Mouse (Mus musculus): ENCODE results near the gene Slc52a3. TPM values are rescaled to one million over a fixed set of nuclear protein-coding genes. Genes with fewer than 3 reads are reported as not detected.
A peak's percentile ranks its signal among the peaks of the same experiment; 100 is the strongest.

The Slc52a3 gene
- polyA plus RNA-seq, 1 experiment from 2014 or later = 1.0 TPM

GRCm38 (mm10) chr2:151961284-151962196, 34.8 kb upstream of the Slc52a3 start:
- no peak for ATAC-seq (replicated peaks; ENCODE audit: low FRiP score)
- no peak overlapping the region for H3K27ac ChIP-seq (ENCODE audit: low read depth, low read length)
- no peak for DNase-seq (ENCODE audit: low spot score)
- WGBS = 49% methylated on average over 9 of the region's 9 CpGs
- H3K36me3 ChIP-seq (ENCODE audit: control insufficient read depth, insufficient read depth, low read length) = no peaks in the 10 kb centered on the region
- no peak overlapping the region for H3K9ac ChIP-seq (ENCODE audit: low read length)
- peaks cover 13% of the 10 kb centered on the region for H3K4me1 ChIP-seq (replicated peaks; ENCODE audit: control insufficient read depth, insufficient read depth, low read length)
- H3K4me2 ChIP-seq (ENCODE audit: low read depth, low read length, severe bottlenecking) = no peak overlapping the region
- H3K4me3 ChIP-seq (ENCODE audit: low read depth, low read length) = no peak overlapping the region
- H3K27me3 ChIP-seq (ENCODE audit: control insufficient read depth, insufficient read depth, low read length) = no peaks in the 10 kb centered on the region
- no peaks in the 10 kb centered on the region for H3K9me3 ChIP-seq (ENCODE audit: control insufficient read depth, low read length)

DNA sequence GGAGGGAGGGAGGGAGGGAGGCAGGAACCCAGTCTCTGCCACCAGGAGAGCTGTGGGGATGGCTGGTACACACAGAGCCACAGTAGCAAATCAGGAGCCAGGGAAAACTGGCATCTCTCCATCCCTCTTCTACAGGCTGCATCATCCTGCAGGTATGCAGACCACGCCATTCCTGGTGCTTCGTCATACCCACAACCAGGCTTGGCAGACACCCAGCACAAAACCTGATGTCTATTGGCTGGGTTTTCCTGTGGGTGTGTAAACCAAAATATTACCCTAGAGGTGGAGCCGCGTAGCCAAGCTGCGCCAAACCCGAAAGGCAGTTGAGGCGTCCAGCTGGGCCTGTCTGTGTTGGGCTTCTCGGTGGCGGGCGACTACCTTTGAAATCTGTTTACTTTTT, 33.8 kb upstream of the Slc52a3 start:
- DNase-seq (ENCODE audit: low spot score) (no peak), ATAC-seq (replicated peaks; ENCODE audit: low FRiP score) (no peak)
- Histone ChIP-seq H3K27me3 (ENCODE audit: control insufficient read depth, insufficient read depth, low read length) (no peaks in the 10 kb centered on the region), H3K4me1 (replicated peaks; ENCODE audit: control insufficient read depth, insufficient read depth, low read length) (peaks cover 20% of the 10 kb centered on the region), H3K9me3 (ENCODE audit: control insufficient read depth, low read length) (no peaks in the 10 kb centered on the region), H3K27ac (ENCODE audit: low read depth, low read length) (no peak overlapping the region), H3K4me2 (ENCODE audit: low read depth, low read length, severe bottlenecking) (no peak overlapping the region), H3K36me3 (ENCODE audit: control insufficient read depth, insufficient read depth, low read length) (no peaks in the 10 kb centered on the region), H3K4me3 (ENCODE audit: low read depth, low read length) (no peak overlapping the region), H3K9ac (ENCODE audit: low read length) (no peak overlapping the region)
- WGBS = 61% methylated on average over 10 of the region's 10 CpGs

- H3K4me3 ChIP-seq (ENCODE audit: low read depth, low read length) = no peak overlapping the region
- DNase-seq (ENCODE audit: low spot score) = no peak
- no peaks in the 10 kb centered on the region for H3K36me3 ChIP-seq (ENCODE audit: control insufficient read depth, insufficient read depth, low read length)
- peaks cover 21% of the 10 kb centered on the region for H3K4me1 ChIP-seq (replicated peaks; ENCODE audit: control insufficient read depth, insufficient read depth, low read length)
- no peak overlapping the region for H3K27ac ChIP-seq (ENCODE audit: low read depth, low read length)
- no peak overlapping the region for H3K9ac ChIP-seq (ENCODE audit: low read length)
- H3K9me3 ChIP-seq (ENCODE audit: control insufficient read depth, low read length) = no peaks in the 10 kb centered on the region
- WGBS = 85% methylated on average over 5 of the region's 5 CpGs
- no peaks in the 10 kb centered on the region for H3K27me3 ChIP-seq (ENCODE audit: control insufficient read depth, insufficient read depth, low read length)
- no peak for ATAC-seq (replicated peaks; ENCODE audit: low FRiP score)
- H3K4me2 ChIP-seq (ENCODE audit: low read depth, low read length, severe bottlenecking) = no peak overlapping the region
These were observed 33.0 kb upstream of the Slc52a3 start for GRCm38 (mm10) chr2:151963319-151963718.

GRCm38 (mm10) chr2:151964052-151964451, 32.3 kb upstream of the Slc52a3 start:
- no peaks in the 10 kb centered on the region; the same call in 1 of the 2 replicates for H3K36me3 ChIP-seq (ENCODE audit: control insufficient read depth, insufficient read depth, low read length)
- no peak overlapping the region; the same call in 1 of the 2 replicates for H3K4me2 ChIP-seq (ENCODE audit: low read depth, low read length, severe bottlenecking)
- no peak overlapping the region for H3K9ac ChIP-seq (ENCODE audit: low read length)
- no peaks in the 10 kb centered on the region for H3K9me3 ChIP-seq (ENCODE audit: control insufficient read depth, low read length)
- WGBS = 3% methylated on average over 9 of the region's 9 CpGs
- ATAC-seq (replicated peaks; ENCODE audit: low FRiP score) (peak; percentile 10), DNase-seq (ENCODE audit: low spot score) (peak; percentile 62)
- peaks cover 21% of the 10 kb centered on the region for H3K4me1 ChIP-seq (replicated peaks; ENCODE audit: control insufficient read depth, insufficient read depth, low read length)
- no peak overlapping the region for H3K4me3 ChIP-seq (ENCODE audit: low read depth, low read length)
- H3K27me3 ChIP-seq (ENCODE audit: control insufficient read depth, insufficient read depth, low read length) = no peaks in the 10 kb centered on the region
- peak overlapping the region; percentile 9; the same call in 1 of the 2 replicates for H3K27ac ChIP-seq (ENCODE audit: low read depth, low read length)

DNA sequence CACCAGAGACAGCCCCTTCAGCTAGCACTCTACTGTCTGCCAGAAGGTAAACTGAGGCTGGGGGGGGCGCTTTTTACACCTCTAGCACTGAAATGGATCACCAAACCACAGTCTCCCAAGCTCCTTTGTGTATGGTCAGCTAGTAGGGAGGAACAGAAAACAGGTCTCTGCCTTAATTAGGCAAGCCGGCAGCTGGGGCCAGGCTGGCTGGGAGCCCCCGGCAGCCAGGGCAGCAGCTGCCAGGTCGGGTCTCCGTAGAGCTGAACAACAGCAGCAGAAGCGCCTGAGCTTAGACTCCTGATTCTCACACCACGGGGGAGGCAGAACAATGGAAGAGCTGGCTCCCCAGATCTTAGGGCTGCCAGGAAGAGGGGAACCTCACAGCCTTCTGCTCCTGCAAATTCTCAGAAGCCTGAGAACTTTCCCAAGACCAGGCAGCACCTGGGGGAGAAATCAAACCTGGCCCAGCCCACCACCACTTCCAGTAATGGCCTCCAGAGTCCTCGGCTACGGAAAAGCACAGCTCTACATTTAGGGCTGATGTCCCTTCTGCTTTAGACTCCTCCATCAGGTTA, 29.0 kb upstream of the Slc52a3 start:
- ATAC-seq (replicated peaks; ENCODE audit: low FRiP score) (0 out of 2 replicates have a peak, but pooled peaks have one; percentile 5), DNase-seq (ENCODE audit: low spot score) (peak; percentile 77)
- WGBS = 12% methylated on average over 9 of the region's 9 CpGs
- H3K9me3 ChIP-seq (ENCODE audit: control insufficient read depth, low read length) = no peaks in the 10 kb centered on the region
- H3K9ac ChIP-seq (ENCODE audit: low read length) = peak overlapping the region; percentile 48
- no peak overlapping the region for H3K4me3 ChIP-seq (ENCODE audit: low read depth, low read length)
- H3K4me2 ChIP-seq (ENCODE audit: low read depth, low read length, severe bottlenecking) = peak overlapping the region; percentile 37; the same call in 1 of the 2 replicates
- peak overlapping the region; percentile 81 for H3K27ac ChIP-seq (ENCODE audit: low read depth, low read length)
- H3K36me3 ChIP-seq (ENCODE audit: control insufficient read depth, insufficient read depth, low read length) = no peaks in the 10 kb centered on the region; the same call in 1 of the 2 replicates
- peaks cover 29% of the 10 kb centered on the region for H3K4me1 ChIP-seq (replicated peaks; ENCODE audit: control insufficient read depth, insufficient read depth, low read length)
- no peaks in the 10 kb centered on the region for H3K27me3 ChIP-seq (ENCODE audit: control insufficient read depth, insufficient read depth, low read length)

GRCm38 (mm10) chr2:151967792-151968191, 28.5 kb upstream of the Slc52a3 start:
- WGBS = 74% methylated on average over 2 of the region's 2 CpGs
- Histone ChIP-seq H3K27me3 (ENCODE audit: control insufficient read depth, insufficient read depth, low read length) (no peaks in the 10 kb centered on the region; the same call in 1 of the 2 replicates), H3K36me3 (ENCODE audit: control insufficient read depth, insufficient read depth, low read length) (no peaks in the 10 kb centered on the region; the same call in 1 of the 2 replicates)

DNA sequence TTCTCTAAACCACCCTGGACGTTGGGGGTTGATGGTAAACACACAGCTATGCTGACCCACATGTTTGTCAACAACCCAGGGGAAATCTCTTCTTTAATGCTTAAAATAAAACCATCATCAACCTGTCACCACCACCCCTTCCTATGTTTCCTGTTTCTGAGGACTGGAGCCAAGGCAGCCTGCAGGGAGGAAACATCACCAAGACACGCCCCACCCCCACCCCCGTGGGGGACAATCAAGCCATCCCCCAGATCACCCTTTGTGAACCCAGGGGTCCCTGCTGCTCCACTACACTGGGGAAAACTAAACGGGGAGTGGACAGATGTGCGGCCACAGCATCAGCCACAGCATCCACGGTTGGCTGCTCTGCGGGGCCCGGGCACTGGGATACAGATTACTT, 27.9 kb upstream of the Slc52a3 start:
- ATAC-seq (replicated peaks; ENCODE audit: low FRiP score) (no peak), DNase-seq (ENCODE audit: low spot score) (no peak)
- Histone ChIP-seq H3K9me3 (ENCODE audit: control insufficient read depth, low read length) (no peaks in the 10 kb centered on the region), H3K27ac (ENCODE audit: low read depth, low read length) (no peak overlapping the region), H3K9ac (ENCODE audit: low read length) (0 out of 2 replicates have a peak overlapping the region, but pooled peaks have one; percentile 5), H3K27me3 (ENCODE audit: control insufficient read depth, insufficient read depth, low read length) (no peaks in the 10 kb centered on the region; the same call in 1 of the 2 replicates), H3K4me3 (ENCODE audit: low read depth, low read length) (peak overlapping the region; percentile 4; the same call in 1 of the 2 replicates), H3K4me1 (replicated peaks; ENCODE audit: control insufficient read depth, insufficient read depth, low read length) (peaks cover 32% of the 10 kb centered on the region), H3K36me3 (ENCODE audit: control insufficient read depth, insufficient read depth, low read length) (no peaks in the 10 kb centered on the region; the same call in 1 of the 2 replicates), H3K4me2 (ENCODE audit: low read depth, low read length, severe bottlenecking) (peak overlapping the region; percentile 52)
- WGBS = 82% methylated on average over 8 of the region's 8 CpGs

More at GRCm38 (mm10) chr2:151967792-151968191, 28.5 kb upstream of the Slc52a3 start:
- peaks cover 32% of the 10 kb centered on the region for H3K4me1 ChIP-seq (replicated peaks; ENCODE audit: control insufficient read depth, insufficient read depth, low read length)
- DNase-seq (ENCODE audit: low spot score) (no peak), ATAC-seq (replicated peaks; ENCODE audit: low FRiP score) (no peak)
- no peak overlapping the region for H3K4me3 ChIP-seq (ENCODE audit: low read depth, low read length)
- H3K9ac ChIP-seq (ENCODE audit: low read length) = peak overlapping the region; percentile 48; the same call in 1 of the 2 replicates
- peak overlapping the region; percentile 52; the same call in 1 of the 2 replicates for H3K4me2 ChIP-seq (ENCODE audit: low read depth, low read length, severe bottlenecking)
- no peaks in the 10 kb centered on the region for H3K9me3 ChIP-seq (ENCODE audit: control insufficient read depth, low read length)
- H3K27ac ChIP-seq (ENCODE audit: low read depth, low read length) = peak overlapping the region; percentile 81

DNA sequence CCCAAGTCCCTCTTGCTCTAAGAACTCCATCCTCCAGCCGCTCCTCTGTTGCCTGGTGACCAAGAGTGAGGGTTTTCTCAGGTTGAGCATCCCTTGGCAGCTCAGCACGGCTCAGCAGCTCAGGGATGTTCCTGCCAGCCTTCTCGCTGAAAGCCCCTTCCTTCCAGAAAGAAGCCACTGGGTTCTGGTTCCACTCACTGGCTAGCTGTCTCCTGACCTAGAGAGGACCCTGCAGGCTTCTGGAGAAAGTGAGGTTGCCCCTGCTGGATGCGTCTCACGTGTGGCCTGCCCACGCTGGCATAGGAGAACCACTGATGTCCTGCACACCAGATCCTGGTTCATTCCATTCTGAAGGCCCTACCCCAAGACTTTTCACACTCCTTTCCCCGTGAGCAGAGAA, 27.3 kb upstream of the Slc52a3 start:
- Histone ChIP-seq H3K4me3 (ENCODE audit: low read depth, low read length) (peak overlapping the region; percentile 4), H3K4me2 (ENCODE audit: low read depth, low read length, severe bottlenecking) (peak overlapping the region; percentile 52), H3K4me1 (replicated peaks; ENCODE audit: control insufficient read depth, insufficient read depth, low read length) (peaks cover 35% of the 10 kb centered on the region), H3K9ac (ENCODE audit: low read length) (0 out of 2 replicates have a peak overlapping the region, but pooled peaks have one; percentile 5), H3K27ac (ENCODE audit: low read depth, low read length) (no peak overlapping the region), H3K36me3 (ENCODE audit: control insufficient read depth, insufficient read depth, low read length) (no peaks in the 10 kb centered on the region; the same call in 1 of the 2 replicates), H3K9me3 (ENCODE audit: control insufficient read depth, low read length) (no peaks in the 10 kb centered on the region), H3K27me3 (ENCODE audit: control insufficient read depth, insufficient read depth, low read length) (no peaks in the 10 kb centered on the region; the same call in 1 of the 2 replicates)
- 87% methylated on average over 7 of the region's 7 CpGs for WGBS
- ATAC-seq (replicated peaks; ENCODE audit: low FRiP score) (no peak), DNase-seq (ENCODE audit: low spot score) (no peak)
